Mouse (Mus musculus) heart, postnatal 0 days (tissue): ENCODE measurements at regions not wholly inside any gene's neighbourhood (a gene's known extent, or its start where the extent isn't known, plus 50 kb on each side); places are given as distances from the start of the nearest gene placed in this dataset.

ENCODE experiments used
- ATAC-seq: fragments of 200-750 bp; cut with Nextera tagmentation; 2 replicates; pipeline ENCODE4 v1.8.0; 2017; ENCODE audit warnings: low read depth, moderate number of reproducible peaks, moderate library complexity; ENCODE audit not compliant: insufficient read depth
- DNase-seq: peaks from one replicate; pipeline ENCODE4 v3.0.0-alpha.2; 2016; ENCODE audit warnings: low spot score
- H3K27ac ChIP-seq: fragments of 300-500 bp; sonication (generic); 2 replicates; pipeline ENCODE4 v1.5.1; 2014; ENCODE audit warnings: low read depth, mild to moderate bottlenecking
- H3K27me3 ChIP-seq: fragments of 300-500 bp; sonication (generic); 2 replicates; pipeline ENCODE4 v1.6.1; 2014; ENCODE audit warnings: low read length, mixed read lengths; ENCODE audit not compliant: control insufficient read depth, insufficient read depth
- H3K36me3 ChIP-seq: fragments of 300-500 bp; sonication (generic); replicated peaks from 2 replicates; pipeline ENCODE4 v1.6.1; 2014; ENCODE audit warnings: low read length, mixed read lengths; ENCODE audit not compliant: control insufficient read depth, insufficient read depth
- H3K4me1 ChIP-seq: fragments of 300-500 bp; sonication (generic); 2 replicates; pipeline ENCODE4 v1.6.1; 2014; ENCODE audit warnings: antibody characterized with exemption; ENCODE audit not compliant: control insufficient read depth, insufficient read depth
- H3K4me2 ChIP-seq: fragments of 300-500 bp; sonication (generic); 2 replicates; pipeline ENCODE4 v1.6.1; 2014; ENCODE audit warnings: low read depth, mild to moderate bottlenecking, low read length, moderate library complexity
- H3K4me3 ChIP-seq: fragments of 300-500 bp; sonication (generic); 2 replicates; pipeline ENCODE4 v1.5.1; 2014; ENCODE audit warnings: low read depth, low read length
- H3K9ac ChIP-seq: fragments of 300-500 bp; sonication (generic); replicated peaks from 2 replicates; pipeline ENCODE4 v1.6.1; 2014; ENCODE audit warnings: low read depth, low read length, mixed read lengths
- H3K9me3 ChIP-seq: fragments of 300-500 bp; sonication (generic); replicated peaks from 2 replicates; pipeline ENCODE4 v1.6.1; 2016; ENCODE audit warnings: low read length; ENCODE audit not compliant: control insufficient read depth
- CTCF ChIP-seq: IDR thresholded peaks from 2 replicates; pipeline ENCODE4 v1.5.1; 2016; ENCODE audit warnings: antibody characterized with exemption, control low read depth, low read depth
- EP300 ChIP-seq: IDR thresholded peaks from 2 replicates; pipeline ENCODE4 v1.6.1; 2016; ENCODE audit warnings: antibody characterized with exemption, low read depth
- WGBS: fragments of 180-500 bp; shearing (Covaris S2); extraction: QIAGEN DNeasy Blood & Tissue Kit; methylation state at CpG from one replicate; pipeline ENCODE4 v1.1.7; 2014; 5-methylcytosine and 5-hydroxymethylcytosine counted together

DNA sequence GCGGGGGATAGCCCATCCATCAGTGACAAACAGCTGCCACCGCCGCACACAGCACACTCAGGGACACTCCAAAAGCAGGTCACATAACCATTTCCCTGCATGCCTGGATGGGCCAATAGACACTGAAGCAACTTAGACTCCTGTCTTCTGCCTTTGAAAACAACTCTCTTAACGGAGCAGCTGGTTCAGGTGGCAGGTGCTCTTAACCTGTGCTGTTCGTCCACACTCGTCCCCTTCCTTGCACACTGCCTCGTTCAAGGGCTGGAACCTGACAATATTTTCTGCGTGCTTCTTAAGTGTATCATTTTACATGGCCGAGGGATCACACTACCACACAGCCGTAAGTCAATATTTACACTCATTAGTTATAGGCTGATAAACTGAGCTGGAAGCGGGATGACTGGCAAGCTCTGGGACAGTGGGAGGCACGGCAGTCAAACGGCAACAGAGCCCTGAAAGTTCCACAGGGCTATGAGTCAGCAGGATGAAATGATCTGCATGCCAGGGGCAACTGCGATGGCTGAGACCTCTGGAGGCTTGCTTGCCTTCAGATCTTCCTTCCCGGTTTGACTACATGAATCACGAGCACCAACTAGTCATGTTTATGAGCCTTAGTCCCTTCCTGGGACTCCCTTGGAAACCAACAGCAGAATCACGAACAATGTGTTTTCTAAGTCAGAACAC, 92.0 kb upstream of the Sgk1 start:
- no peak overlapping the region for H3K9ac ChIP-seq
- no peak for TF ChIP-seq CTCF
- peak; percentile 12 for DNase-seq
- H3K9me3 ChIP-seq = no peaks in the 10 kb centered on the region
- no peaks in the 10 kb centered on the region for H3K36me3 ChIP-seq
- H3K4me3 ChIP-seq = no peak overlapping the region
- WGBS = 44% methylated on average over 17 of the region's 17 CpGs
- no peak for ATAC-seq
- H3K27ac ChIP-seq = no peak overlapping the region
- H3K4me1 ChIP-seq = no peaks in the 10 kb centered on the region
- H3K27me3 ChIP-seq = no peaks in the 10 kb centered on the region
- no peak overlapping the region for H3K4me2 ChIP-seq

- H3K9me3 ChIP-seq = no peaks in the 10 kb centered on the region
- TF ChIP-seq EP300 (no peak), CTCF (no peak)
- no peak overlapping the region for H3K27ac ChIP-seq
- H3K4me2 ChIP-seq = no peak overlapping the region
- H3K4me3 ChIP-seq = no peak overlapping the region
- ATAC-seq = no peak
- no peak for DNase-seq
- no peaks in the 10 kb centered on the region for H3K36me3 ChIP-seq
- H3K9ac ChIP-seq = no peak overlapping the region
- 84% methylated on average over 3 of the region's 3 CpGs for WGBS
- no peaks in the 10 kb centered on the region for H3K27me3 ChIP-seq
- H3K4me1 ChIP-seq = no peaks in the 10 kb centered on the region
These were observed 91.0 kb upstream of the Sgk1 start for GRCm38 (mm10) chr10:21790991-21791390.

GRCm38 (mm10) chr10:21792431-21792830, 89.6 kb upstream of the Sgk1 start:
- Histone ChIP-seq H3K9ac (no peak overlapping the region), H3K4me2 (no peak overlapping the region), H3K27me3 (no peaks in the 10 kb centered on the region), H3K9me3 (no peaks in the 10 kb centered on the region), H3K4me1 (no peaks in the 10 kb centered on the region), H3K4me3 (no peak overlapping the region), H3K27ac (no peak overlapping the region), H3K36me3 (no peaks in the 10 kb centered on the region)
- ATAC-seq (no peak), DNase-seq (no peak)
- no peak for TF ChIP-seq EP300
- no peak for TF ChIP-seq CTCF
- WGBS = 53% methylated on average over 10 of the region's 10 CpGs

DNA sequence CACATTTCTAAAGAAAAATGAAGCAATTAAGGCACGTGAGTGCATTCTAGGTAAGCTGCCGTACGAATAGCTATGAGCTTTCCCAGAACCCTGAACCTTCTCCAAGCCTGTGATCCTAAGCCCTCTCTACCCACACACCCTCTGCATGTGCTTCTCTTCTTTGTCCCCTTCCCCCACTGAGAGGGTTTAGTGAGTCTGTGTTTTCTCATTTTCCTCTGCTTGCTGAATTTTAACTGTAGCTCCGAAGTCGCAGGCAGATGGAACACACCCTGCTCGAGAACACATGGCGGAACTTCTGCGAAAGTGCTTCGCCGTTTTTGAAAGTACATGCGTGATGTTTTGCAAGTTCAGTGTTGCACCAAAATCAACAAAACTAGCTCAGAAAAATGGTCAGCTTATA, 88.3 kb upstream of the Sgk1 start:
- no peaks in the 10 kb centered on the region for H3K4me1 ChIP-seq
- 87% methylated on average over 11 of the region's 11 CpGs for WGBS
- no peak overlapping the region for H3K27ac ChIP-seq
- H3K4me2 ChIP-seq = no peak overlapping the region
- no peak overlapping the region for H3K9ac ChIP-seq
- H3K27me3 ChIP-seq = no peaks in the 10 kb centered on the region
- no peaks in the 10 kb centered on the region for H3K9me3 ChIP-seq
- no peak for DNase-seq
- H3K4me3 ChIP-seq = no peak overlapping the region
- TF ChIP-seq EP300 (no peak), CTCF (no peak)
- no peaks in the 10 kb centered on the region for H3K36me3 ChIP-seq
- ATAC-seq = no peak

GRCm38 (mm10) chr10:21796386-21796785, 85.6 kb upstream of the Sgk1 start:
- Histone ChIP-seq H3K4me3 (no peak overlapping the region), H3K27ac (no peak overlapping the region), H3K36me3 (no peaks in the 10 kb centered on the region), H3K9ac (no peak overlapping the region), H3K27me3 (no peaks in the 10 kb centered on the region), H3K4me1 (no peaks in the 10 kb centered on the region), H3K9me3 (no peaks in the 10 kb centered on the region), H3K4me2 (no peak overlapping the region)
- WGBS = 89% methylated on average over 4 of the region's 4 CpGs
- DNase-seq = no peak
- no peak for ATAC-seq
- TF ChIP-seq EP300 = no peak
- TF ChIP-seq CTCF = no peak

DNA sequence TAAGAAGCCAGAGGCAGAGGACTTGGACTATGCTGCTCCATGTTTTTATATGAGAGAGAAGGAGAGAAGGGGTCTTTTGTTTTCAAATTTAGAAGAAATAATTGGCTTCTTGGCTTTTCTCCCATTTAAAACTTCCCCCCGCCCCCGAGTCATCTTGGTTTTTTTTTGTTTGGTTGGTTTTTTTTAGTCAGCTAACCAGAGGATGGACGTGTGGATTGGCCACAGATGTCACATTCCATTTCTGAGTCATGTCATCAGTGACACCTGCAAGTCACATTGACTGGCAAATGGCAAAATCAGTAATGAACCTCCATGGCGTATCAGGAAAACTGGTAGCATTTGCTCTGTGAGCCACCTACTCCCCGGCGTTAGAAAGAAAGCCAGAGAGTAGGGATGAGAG, 83.9 kb upstream of the Sgk1 start:
- 56% methylated on average over 6 of the region's 6 CpGs for WGBS
- ATAC-seq (no peak), DNase-seq (no peak)
- H3K4me1 ChIP-seq = no peaks in the 10 kb centered on the region
- H3K4me3 ChIP-seq = no peak overlapping the region
- no peak overlapping the region for H3K4me2 ChIP-seq
- no peak overlapping the region for H3K27ac ChIP-seq
- no peaks in the 10 kb centered on the region for H3K9me3 ChIP-seq
- H3K36me3 ChIP-seq = no peaks in the 10 kb centered on the region
- H3K27me3 ChIP-seq = no peaks in the 10 kb centered on the region
- H3K9ac ChIP-seq = no peak overlapping the region
- no peak for TF ChIP-seq EP300
- TF ChIP-seq CTCF = no peak
